Mouse (Mus musculus) gastrocnemius, adult 2 months (tissue): Measurements from ENCODE around the gene Slc4a2. TPM values are rescaled to one million over a fixed set of nuclear protein-coding genes. Genes with fewer than 3 reads are reported as not detected.

ENCODE experiments used
- DNase-seq: peaks from one replicate; pipeline ENCODE4 v3.0.0; 2022
- H3K27ac ChIP-seq: fragments of 200-600 bp; 2 replicates; pipeline ENCODE4 v1.8.1; 2022; ENCODE audit warnings: mild to moderate bottlenecking
- H3K4me3 ChIP-seq: fragments of 200-600 bp; 2 replicates; pipeline ENCODE4 v1.8.1; 2022; ENCODE audit warnings: mild to moderate bottlenecking, moderate library complexity
- CTCF ChIP-seq: fragments of 200-600 bp; IDR thresholded peaks from 2 replicates; pipeline ENCODE4 v1.8.1; 2022; ENCODE audit warnings: antibody characterized with exemption, mild to moderate bottlenecking, moderate library complexity
- intact Hi-C: fragments of 180-260 bp; cut with DNase I; formaldehyde crosslinking; loops from one replicate; pipeline ENCODE4 v1.15.1; 2025
- long read RNA-seq, 2 experiments: library from polyadenylated mRNA; stranded (forward); transcript quantifications; one replicate each; pipeline ENCODE4 v2.0.0; 2021
- total RNA-seq, 2 experiments: library from RNA; stranded (reverse); gene quantifications; 2 replicates each; pipeline ENCODE4 v1.2.3; 2021

Gene Slc4a2
- total RNA-seq, result 10 to 100 TPM; 14.4 to 16.7 TPM
- long read RNA-seq, experiment 1, full-length matches to known transcripts, result 26 of 40 reads
- long read RNA-seq, experiment 1, partial matches to known transcripts, result 4 of 40 reads
- long read RNA-seq, experiment 1, other reads (novel, unspliced or antisense), result 10 of 40 reads
- long read RNA-seq, experiment 2, full-length matches to known transcripts, result 22 of 39 reads
- long read RNA-seq, experiment 2, partial matches to known transcripts, result 5 of 39 reads
- long read RNA-seq, experiment 2, other reads (novel, unspliced or antisense), result 12 of 39 reads

GRCm38 (mm10) chr5:24423129-24424003 is at the start of gene Slc4a2, which contains the start of gene Cdk5:
TSS of gene Slc4a2 (plus strand) at chr5:24423837.
TSS of gene Cdk5 (minus strand) at chr5:24423530.
- intact Hi-C loops, result no loop called here
- TF ChIP-seq CTCF, result no peak
- peak within 1 kb of the TSS; percentile 78 for H3K4me3 ChIP-seq
- peak; percentile 99 for DNase-seq
- H3K27ac ChIP-seq, result peak within 1 kb of the TSS; percentile 97

GRCm38 (mm10) chr5:24374216-24374615 is 49.4 kb upstream of the Slc4a2 start:
- intact Hi-C loops, result no loop called here
- no peak for DNase-seq
- no peak overlapping the region for H3K27ac ChIP-seq
- H3K4me3 ChIP-seq, result no peak overlapping the region
- TF ChIP-seq CTCF, result no peak

DNA sequence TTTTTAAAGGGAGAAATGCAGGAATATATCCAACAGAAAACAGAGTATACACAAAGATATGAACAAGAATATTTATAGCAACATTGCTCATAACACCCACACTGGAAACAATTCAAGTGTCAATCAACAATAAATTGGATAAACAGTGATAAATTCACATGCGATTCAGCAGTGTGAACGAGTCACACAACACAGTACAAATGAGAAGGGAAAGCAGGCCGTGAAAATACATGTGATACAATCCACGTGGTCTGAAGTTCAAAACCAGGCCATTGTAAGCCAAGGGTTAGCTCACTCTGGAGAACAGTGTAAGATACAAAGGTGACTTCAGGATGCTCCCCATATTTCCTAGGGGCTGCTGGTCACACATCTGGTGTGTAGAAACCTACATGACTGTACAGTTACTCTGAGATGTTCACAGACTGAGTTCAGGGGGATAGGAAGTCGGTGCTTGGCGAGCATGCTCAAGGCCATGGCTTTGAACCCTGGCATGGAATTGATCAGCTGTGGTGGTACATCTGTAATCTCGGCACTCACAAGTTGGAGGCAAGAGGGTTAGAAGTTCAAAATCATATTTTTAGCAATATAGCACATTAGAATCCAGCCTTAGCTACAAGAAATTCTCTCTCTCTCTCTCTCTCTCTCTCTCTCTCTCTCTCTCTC is 48.8 kb upstream of the Slc4a2 start:
- H3K4me3 ChIP-seq, result no peak overlapping the region
- DNase-seq, result no peak
- H3K27ac ChIP-seq, result no peak overlapping the region
- TF ChIP-seq CTCF, result no peak
- intact Hi-C loops, result no loop called here

GRCm38 (mm10) chr5:24378700-24379099 is 44.9 kb upstream of the Slc4a2 start:
- H3K27ac ChIP-seq, result no peak overlapping the region
- no peak for DNase-seq
- no peak for TF ChIP-seq CTCF
- H3K4me3 ChIP-seq, result no peak overlapping the region
- intact Hi-C loops, result no loop called here

DNA sequence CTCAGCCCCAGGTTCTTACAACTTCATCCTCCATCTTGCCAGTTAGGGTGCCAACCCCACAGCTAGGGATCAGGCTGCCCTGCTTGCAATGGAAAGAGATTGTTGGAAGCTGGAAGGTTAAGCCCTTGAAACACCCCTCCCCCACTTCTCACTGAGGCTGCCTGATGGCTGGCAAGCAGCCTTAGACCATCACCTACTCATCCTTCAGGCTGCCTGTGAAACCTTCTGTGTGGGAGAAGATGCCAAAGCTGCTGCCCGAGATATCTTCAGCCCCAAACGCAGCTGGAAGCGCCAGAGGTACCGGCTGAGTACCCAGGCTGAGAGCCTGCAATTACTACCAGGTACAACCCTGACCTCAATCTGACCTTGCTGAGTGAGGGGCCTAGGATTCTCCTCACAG is 44.1 kb upstream of the Slc4a2 start:
- no peak for TF ChIP-seq CTCF
- DNase-seq, result no peak
- Histone ChIP-seq H3K4me3 (no peak overlapping the region), H3K27ac (no peak overlapping the region)
- intact Hi-C loops, result no loop called here

DNA sequence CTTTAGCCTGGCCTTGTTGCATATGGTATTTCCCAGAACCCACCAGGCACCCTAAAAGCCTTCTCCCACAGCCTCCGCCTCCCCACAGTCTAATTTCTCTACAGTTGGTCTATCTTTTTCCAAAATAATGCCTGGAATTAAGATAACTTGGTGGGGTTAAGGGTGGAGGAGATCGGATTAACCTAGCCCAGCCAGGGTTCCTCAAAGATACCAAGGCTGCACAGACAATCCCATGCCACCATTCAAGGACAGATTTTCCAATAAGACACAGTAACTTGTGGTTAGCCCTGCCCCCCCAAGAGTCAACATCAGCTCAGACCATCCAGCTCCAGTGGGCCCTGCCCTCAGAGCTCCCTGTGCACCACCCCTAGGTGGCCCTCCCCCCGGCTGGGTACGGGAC is 43.1 kb upstream of the Slc4a2 start:
- intact Hi-C loops, result no loop called here
- TF ChIP-seq CTCF, result no peak

GRCm38 (mm10) chr5:24381486-24381885 is 42.2 kb upstream of the Slc4a2 start:
- intact Hi-C loops, result no loop called here

More for the DNA sequence above, 43.1 kb upstream of the Slc4a2 start:
- no peak for DNase-seq
- H3K4me3 ChIP-seq, result no peak overlapping the region
- no peak overlapping the region for H3K27ac ChIP-seq

DNA sequence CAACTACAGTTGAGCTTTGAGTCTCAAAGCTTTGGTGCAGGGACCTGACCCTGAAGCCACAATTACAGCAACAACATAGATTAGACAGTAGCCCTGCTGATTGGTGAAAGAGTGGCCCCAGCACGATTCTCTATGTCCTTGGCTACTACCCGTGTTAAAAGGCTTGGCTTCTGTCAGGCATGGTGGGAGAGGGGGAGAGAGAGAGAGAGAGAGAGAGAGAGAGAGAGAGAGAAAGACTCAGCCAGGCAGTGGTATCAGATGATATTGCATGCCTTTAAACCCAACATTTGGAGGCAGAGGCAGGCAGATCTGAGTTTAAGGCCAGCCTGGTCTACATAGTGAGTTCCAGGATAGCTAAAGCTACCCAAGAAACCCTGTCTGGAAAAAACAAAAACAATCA is 41.6 kb upstream of the Slc4a2 start:
- no peak for TF ChIP-seq CTCF
- intact Hi-C loops, result no loop called here
- no peak for DNase-seq
- no peak overlapping the region for H3K4me3 ChIP-seq
- no peak overlapping the region for H3K27ac ChIP-seq

More at GRCm38 (mm10) chr5:24381486-24381885, 42.2 kb upstream of the Slc4a2 start:
- no peak for DNase-seq
- no peak overlapping the region for H3K27ac ChIP-seq
- H3K4me3 ChIP-seq, result no peak overlapping the region
- no peak for TF ChIP-seq CTCF

- peak; percentile 49 for TF ChIP-seq CTCF
- intact Hi-C loops, result no loop called here
- peak; percentile 92 for DNase-seq
- peak overlapping the region; percentile 72 for H3K4me3 ChIP-seq
- H3K27ac ChIP-seq, result peak overlapping the region; percentile 85
Observed at GRCm38 (mm10) chr5:24383026-24383859, 40.4 kb upstream of the Slc4a2 start.

DNA sequence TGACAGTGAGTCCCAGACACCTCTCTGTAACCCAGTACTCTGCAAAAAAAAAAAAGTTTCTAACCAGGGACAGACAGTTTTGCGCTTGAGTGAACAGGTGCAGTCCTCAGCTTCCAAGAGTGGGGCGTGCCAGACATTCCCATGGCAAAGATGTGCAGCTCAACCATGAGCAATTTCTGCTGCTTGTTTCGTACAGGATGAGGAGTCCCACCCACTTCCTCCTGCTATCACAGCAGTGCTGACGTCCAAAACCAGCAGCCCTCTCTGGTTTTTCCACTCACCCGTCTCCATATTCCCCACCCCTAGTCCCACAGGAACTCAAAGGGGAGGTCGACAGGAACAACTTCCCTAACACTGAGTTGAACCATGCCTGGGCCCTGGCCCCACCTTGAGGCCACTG is 39.2 kb upstream of the Slc4a2 start:
- peak overlapping the region; percentile 72 for H3K4me3 ChIP-seq
- no peak for TF ChIP-seq CTCF
- no peak for DNase-seq
- intact Hi-C loops, result no loop called here
- H3K27ac ChIP-seq, result peak overlapping the region; percentile 85

DNA sequence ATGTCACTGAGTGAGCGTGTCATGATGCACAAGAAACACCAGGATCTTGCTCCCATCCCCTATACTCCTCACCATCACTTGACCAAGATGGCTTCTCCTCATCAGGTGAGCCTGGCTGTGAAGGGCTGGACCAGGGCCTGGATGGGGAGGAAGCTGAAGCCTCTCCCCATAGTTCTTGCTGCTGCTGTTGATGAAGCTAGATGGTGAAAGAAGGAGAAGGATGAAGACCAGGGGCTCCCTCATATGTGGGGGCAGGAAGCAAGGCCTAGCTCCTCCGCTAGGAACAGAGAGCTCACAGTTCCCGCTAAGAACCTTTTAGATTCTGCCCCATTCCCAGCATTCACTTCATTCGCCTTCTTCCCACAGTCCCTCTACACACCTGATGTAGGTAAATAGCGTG is 38.3 kb upstream of the Slc4a2 start:
- Histone ChIP-seq H3K4me3 (no peak overlapping the region), H3K27ac (peak overlapping the region; percentile 71)
- intact Hi-C loops, result no loop called here
- no peak for DNase-seq
- no peak for TF ChIP-seq CTCF
